Mouse (Mus musculus) small intestine, adult 2 months (tissue): ENCODE data around the gene Fbln1. TPM values are rescaled to one million over a fixed set of nuclear protein-coding genes. Genes with fewer than 3 reads are reported as not detected.

Experiments
- H3K27ac ChIP-seq: fragments of 200-500 bp; 2 replicates; pipeline ENCODE4 v1.5.1; 2012; ENCODE audit warnings: low read depth, low read length, control low read depth, inconsistent platforms; ENCODE audit not compliant: insufficient read depth
- H3K27me3 ChIP-seq: fragments of 200-500 bp; 2 replicates; pipeline ENCODE4 v1.6.1; 2012; ENCODE audit warnings: mild to moderate bottlenecking, moderate library complexity, low read length, inconsistent platforms; ENCODE audit not compliant: control insufficient read depth, insufficient read depth
- H3K36me3 ChIP-seq: fragments of 200-500 bp; 2 replicates; pipeline ENCODE4 v1.6.1; 2012; ENCODE audit warnings: mild to moderate bottlenecking, low read length, control low read depth, inconsistent platforms; ENCODE audit not compliant: control insufficient read depth, insufficient read depth
- H3K4me1 ChIP-seq: fragments of 200-500 bp; 2 replicates; pipeline ENCODE4 v1.6.1; 2012; ENCODE audit warnings: low read length, inconsistent platforms, mixed read lengths; ENCODE audit not compliant: control insufficient read depth, insufficient read depth, insufficient read length
- H3K4me3 ChIP-seq: fragments of 200-500 bp; 2 replicates; pipeline ENCODE4 v1.5.1; 2012; ENCODE audit warnings: low read depth, mild to moderate bottlenecking, control low read depth, inconsistent platforms, low read length, moderate library complexity
- CTCF ChIP-seq: fragments of 200-500 bp; IDR thresholded peaks from 2 replicates; pipeline ENCODE4 v1.5.1; 2012; ENCODE audit warnings: low read depth, mild to moderate bottlenecking, control low read depth, inconsistent platforms, low read length, moderate library complexity, mixed read lengths; ENCODE audit not compliant: insufficient replicate concordance, insufficient read length; ENCODE audit errors: extremely low read depth
- POLR2A ChIP-seq: fragments of 200-500 bp; IDR thresholded peaks from 2 replicates; pipeline ENCODE4 v1.6.1; 2012; ENCODE audit warnings: low read depth, mild to moderate bottlenecking, control low read depth, inconsistent platforms, low read length, moderate library complexity
- WGBS: fragments of 180-500 bp; shearing (Covaris S2); methylation state at CpG from one replicate; pipeline ENCODE4 v1.1.7; 2018; 5-methylcytosine and 5-hydroxymethylcytosine counted together
- polyA plus RNA-seq: library from polyadenylated mRNA; depleted of rRNA; stranded (reverse); fragments of >200 nt; gene quantifications from 2 replicates; pipeline ENCODE4 v1.2.3, GENCODE M21; 2012

Gene Fbln1
- polyA plus RNA-seq, 1 experiment = 456 TPM

DNA sequence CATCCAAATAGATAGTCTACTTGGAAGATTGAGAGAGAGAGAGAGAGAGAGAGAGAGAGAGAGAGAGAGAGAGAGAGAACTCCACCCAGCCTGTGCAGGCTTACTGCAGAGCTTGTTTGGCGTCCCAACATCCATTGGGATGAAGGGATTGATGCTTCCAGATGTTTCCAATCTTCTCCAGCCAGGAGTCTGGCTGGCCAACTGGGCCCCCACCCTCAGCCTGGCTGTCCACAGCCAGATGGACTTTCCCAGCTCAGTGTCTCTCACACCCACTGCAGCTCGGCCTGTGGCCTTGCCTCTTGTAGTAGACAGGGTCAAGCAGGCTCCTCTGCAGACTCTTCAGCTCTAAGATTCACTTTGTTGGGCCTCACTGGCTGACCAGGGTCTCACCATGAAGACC is 33.7 kb upstream of the Fbln1 start:
- WGBS = 68% methylated on average over 2 of the region's 2 CpGs
- Histone ChIP-seq H3K27ac (no peak overlapping the region), H3K4me1 (peaks cover 4% of the 10 kb centered on the region; the same call in 1 of the 2 replicates), H3K4me3 (no peak overlapping the region), H3K27me3 (no peaks in the 10 kb centered on the region), H3K36me3 (no peaks in the 10 kb centered on the region)
- no peak for TF ChIP-seq CTCF
- TF ChIP-seq POLR2A = no peak

DNA sequence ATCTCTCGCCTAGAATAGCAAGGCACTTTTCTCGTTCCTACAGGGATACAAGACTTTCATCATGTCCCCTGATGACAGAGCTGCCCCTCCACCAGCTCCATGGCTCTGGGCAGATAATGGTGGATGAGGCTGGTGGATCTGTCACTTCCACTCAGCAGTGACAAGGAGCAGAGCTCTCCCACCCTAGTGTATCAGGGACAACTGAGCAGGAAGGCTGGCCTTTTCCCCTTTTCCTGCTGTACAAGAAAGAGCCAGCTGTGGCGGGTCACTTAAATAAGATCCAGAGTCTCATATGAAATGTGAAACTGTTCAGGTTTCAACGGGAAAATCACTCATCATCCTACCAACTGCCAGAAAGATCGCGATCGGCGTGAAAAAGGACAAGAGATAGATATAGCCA is 32.3 kb upstream of the Fbln1 start:
- H3K36me3 ChIP-seq = no peaks in the 10 kb centered on the region
- no peaks in the 10 kb centered on the region for H3K27me3 ChIP-seq
- no peaks in the 10 kb centered on the region for H3K4me1 ChIP-seq
- WGBS = 79% methylated on average over 8 of the region's 8 CpGs
- H3K27ac ChIP-seq = no peak overlapping the region
- TF ChIP-seq CTCF (no peak), POLR2A (no peak)
- H3K4me3 ChIP-seq = no peak overlapping the region

DNA sequence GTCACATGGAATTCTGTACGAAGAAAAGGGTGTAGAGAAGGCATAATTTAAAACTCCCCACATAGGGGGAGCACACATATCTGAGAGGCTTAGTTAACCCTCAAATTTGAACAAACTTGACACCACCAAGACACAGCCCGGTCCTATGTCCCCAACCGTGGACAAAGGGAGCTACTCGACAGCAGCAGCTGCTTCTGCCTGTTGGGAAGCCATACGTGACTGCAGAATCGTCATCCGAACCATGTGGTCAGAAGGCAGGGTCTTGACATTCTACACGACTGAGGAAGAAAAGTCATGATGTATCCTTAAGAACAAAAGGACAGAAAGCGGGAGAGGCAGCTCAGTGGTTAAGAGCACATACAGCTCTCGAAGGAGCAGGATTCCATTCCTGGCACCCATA is 31.7 kb upstream of the Fbln1 start:
- Histone ChIP-seq H3K4me3 (no peak overlapping the region), H3K27me3 (no peaks in the 10 kb centered on the region), H3K27ac (no peak overlapping the region), H3K36me3 (no peaks in the 10 kb centered on the region), H3K4me1 (no peaks in the 10 kb centered on the region)
- 69% methylated on average over 10 of the region's 10 CpGs for WGBS
- TF ChIP-seq CTCF (no peak), POLR2A (no peak)

DNA sequence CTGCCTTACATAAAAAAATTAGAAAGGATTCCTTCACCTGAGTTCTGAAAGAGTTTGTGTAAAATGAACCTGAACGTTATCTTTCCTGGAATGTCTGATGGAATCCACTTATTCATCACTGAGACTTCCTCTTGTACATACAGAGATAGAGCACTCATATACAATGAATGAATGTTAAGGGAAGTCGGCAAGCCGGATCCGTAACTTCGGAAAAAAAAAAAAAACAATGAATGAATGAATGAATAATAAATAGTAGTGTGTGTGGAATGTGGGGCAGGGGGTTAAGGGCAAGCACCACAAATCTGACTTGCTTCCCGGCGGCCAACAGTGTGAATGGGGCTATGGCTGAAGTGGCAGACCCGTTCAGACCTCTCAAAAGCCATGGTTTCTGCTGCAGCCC is 28.2 kb upstream of the Fbln1 start:
- no peak overlapping the region for H3K27ac ChIP-seq
- 80% methylated on average over 8 of the region's 8 CpGs for WGBS
- no peaks in the 10 kb centered on the region for H3K27me3 ChIP-seq
- H3K36me3 ChIP-seq = no peaks in the 10 kb centered on the region
- no peak overlapping the region for H3K4me3 ChIP-seq
- no peaks in the 10 kb centered on the region for H3K4me1 ChIP-seq
- no peak for TF ChIP-seq POLR2A
- no peak for TF ChIP-seq CTCF

DNA sequence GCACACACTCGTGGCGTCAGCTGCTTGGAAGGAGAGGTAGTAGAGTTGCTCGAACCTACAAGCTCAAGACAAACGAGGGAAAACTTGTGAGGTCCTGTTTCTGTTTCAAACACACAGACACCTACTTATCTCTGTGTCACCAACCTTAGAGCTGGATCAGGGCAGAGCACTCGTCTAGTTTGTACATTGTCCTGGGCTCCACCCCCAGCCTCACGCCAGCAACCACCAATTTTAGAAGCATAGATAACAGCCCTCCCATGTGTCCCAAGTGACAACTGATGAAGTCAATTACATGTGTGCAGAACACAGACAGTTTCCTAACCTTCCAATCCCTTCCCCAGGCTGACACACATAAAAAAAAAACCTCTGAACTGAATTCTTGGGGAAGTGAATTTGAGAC is 27.6 kb upstream of the Fbln1 start:
- no peaks in the 10 kb centered on the region for H3K4me1 ChIP-seq
- no peak for TF ChIP-seq POLR2A
- TF ChIP-seq CTCF = no peak
- no peaks in the 10 kb centered on the region for H3K36me3 ChIP-seq
- H3K4me3 ChIP-seq = no peak overlapping the region
- no peaks in the 10 kb centered on the region for H3K27me3 ChIP-seq
- H3K27ac ChIP-seq = no peak overlapping the region
- 51% methylated on average over 6 of the region's 6 CpGs for WGBS

DNA sequence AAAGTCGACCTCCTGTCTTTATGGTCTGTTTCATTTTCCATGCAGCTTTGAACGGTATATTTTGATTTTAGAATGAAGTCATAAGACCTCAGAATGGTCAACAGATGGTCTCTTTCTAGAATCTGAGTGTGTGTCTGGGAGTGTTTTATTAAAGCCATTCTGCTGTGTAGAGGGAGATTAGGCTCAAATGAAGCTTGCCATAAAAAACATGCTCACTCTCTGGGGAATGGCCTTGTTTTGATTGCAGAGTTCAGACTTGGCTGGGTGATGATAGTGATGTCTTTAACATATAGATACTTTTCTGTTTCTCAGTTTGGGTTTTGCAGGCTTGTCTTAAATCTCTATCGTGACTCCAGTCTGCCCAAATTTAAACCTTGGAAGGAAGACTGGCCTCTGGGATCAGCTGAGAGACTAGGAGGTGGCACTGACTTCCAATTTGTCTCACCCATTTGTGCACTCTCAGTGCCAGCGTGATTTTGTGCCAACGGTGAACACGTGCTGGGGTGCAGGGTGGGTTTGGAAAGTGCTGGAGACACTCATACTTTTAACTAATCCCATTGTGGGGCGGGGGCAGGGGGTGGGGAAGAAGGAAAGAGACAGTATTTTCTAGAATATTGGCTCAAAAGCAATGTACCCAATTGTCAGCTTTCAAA is 26.1 kb upstream of the Fbln1 start:
- WGBS = 72% methylated on average over 7 of the region's 7 CpGs
- H3K36me3 ChIP-seq = no peaks in the 10 kb centered on the region
- no peak for TF ChIP-seq CTCF
- TF ChIP-seq POLR2A = no peak
- H3K27ac ChIP-seq = no peak overlapping the region
- no peaks in the 10 kb centered on the region for H3K27me3 ChIP-seq
- H3K4me3 ChIP-seq = no peak overlapping the region
- H3K4me1 ChIP-seq = no peaks in the 10 kb centered on the region

DNA sequence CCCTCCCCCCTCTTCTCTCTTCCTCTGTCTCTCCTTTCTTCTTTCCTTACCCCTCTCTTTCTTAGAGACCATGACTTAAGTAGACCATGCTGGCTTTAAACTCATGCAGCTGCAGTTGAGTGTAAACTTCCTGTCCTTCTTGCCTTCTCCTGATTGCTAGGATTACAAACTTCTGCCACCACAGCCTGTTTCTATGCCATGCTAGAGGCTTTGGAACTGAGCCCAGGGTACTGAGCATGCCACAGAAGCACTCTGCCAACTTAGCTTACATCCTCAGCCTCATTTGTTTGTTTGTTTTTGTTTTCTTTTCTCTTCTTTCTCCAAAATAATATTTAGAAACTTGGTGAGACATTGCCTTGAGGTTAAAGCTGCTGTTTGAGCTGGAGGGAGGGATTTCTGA is 25.4 kb upstream of the Fbln1 start:
- Histone ChIP-seq H3K4me3 (no peak overlapping the region), H3K4me1 (no peaks in the 10 kb centered on the region), H3K36me3 (no peaks in the 10 kb centered on the region), H3K27me3 (no peaks in the 10 kb centered on the region), H3K27ac (no peak overlapping the region)
- TF ChIP-seq POLR2A (no peak), CTCF (no peak)

DNA sequence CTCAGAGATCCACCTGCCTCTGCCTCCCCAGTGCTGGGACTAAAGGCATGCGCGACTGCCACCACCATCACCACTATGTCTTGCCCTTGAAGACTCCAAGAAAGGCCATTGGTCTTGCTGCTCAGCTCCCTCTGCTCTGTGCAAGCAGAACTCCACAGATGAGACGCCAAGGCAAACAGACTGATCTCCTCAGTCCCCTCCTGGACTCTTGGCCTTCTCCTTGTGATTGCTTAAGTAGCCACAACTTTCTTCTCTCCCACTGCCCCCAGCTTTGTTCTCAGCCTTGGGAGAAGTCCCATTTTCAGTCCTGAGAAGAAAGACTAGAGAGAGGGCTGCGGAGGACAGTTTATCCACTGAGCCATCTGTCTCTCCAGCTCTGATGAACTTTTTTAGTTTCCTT is 23.7 kb upstream of the Fbln1 start:
- TF ChIP-seq POLR2A = no peak
- no peak for TF ChIP-seq CTCF

More for the DNA sequence above, 23.7 kb upstream of the Fbln1 start:
- H3K4me1 ChIP-seq = no peaks in the 10 kb centered on the region
- 78% methylated on average over 4 of the region's 4 CpGs for WGBS
- no peaks in the 10 kb centered on the region for H3K27me3 ChIP-seq
- H3K27ac ChIP-seq = no peak overlapping the region
- no peak overlapping the region for H3K4me3 ChIP-seq
- H3K36me3 ChIP-seq = no peaks in the 10 kb centered on the region
